Comparison of ENCODE assay signal across 8 mouse cellular contexts in the genomic region with DNA sequence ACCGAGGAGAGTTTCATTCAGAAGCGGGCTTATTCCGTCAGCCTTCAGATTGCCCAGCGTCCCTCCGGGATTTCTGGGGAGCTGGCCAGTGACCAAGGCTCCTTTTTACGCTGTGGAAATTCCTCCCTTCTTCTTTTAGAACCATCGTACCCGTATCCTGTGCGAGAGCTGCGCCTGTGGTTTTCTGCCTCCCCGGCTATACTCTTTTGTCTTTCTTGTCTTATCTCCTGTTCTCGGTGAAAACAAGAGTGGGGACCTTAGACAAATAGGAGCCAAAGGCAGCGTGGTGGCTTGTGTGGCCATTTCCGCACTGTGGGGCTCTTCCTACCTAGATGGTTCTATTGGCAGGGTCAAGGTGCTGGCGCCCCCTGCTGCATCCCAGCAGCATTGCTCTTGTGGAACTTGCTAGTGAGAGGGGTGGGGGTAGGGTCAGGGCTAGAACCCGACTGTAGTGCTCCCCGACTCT.
DNase-seq lines count a peak whose midpoint lies in the region; ATAC-seq lines count a peak whose summit lies in the region.

No protein-coding gene starts in this region.

- H3K36me3 ChIP-seq in hindbrain, embryonic 15.5 days, result peaks cover 5% of the 10 kb centered on the region; the same call in 1 of the 2 replicates

- no peak overlapping the region for H3K9ac ChIP-seq in hindbrain, embryonic 15.5 days

- H3K27me3 ChIP-seq in hindbrain, embryonic 15.5 days, result no peaks in the 10 kb centered on the region

- ATAC-seq in hindbrain, embryonic 15.5 days (ENCODE audit: low FRiP score, low read depth), result peak; percentile 60

- 23% methylated on average over 17 of the region's 17 CpGs for WGBS in hindbrain, embryonic 15.5 days

- no peak overlapping the region; the same call in 1 of the 2 replicates for H3K27ac ChIP-seq in hindbrain, embryonic 15.5 days (replicated peaks)

- H3K4me1 ChIP-seq in hindbrain, embryonic 15.5 days (replicated peaks), result peaks cover 10% of the 10 kb centered on the region

- peak; percentile 77 for DNase-seq in T-cell, adult 2 months (ENCODE audit: low spot score)
- DNase-seq in cerebellum, postnatal 36 days, result peak; percentile 90 to 91
- peak; percentile 87 to 90 for DNase-seq in frontal cortex, postnatal 36 days (ENCODE audit: low spot score in 2 of 2)
- peak; percentile 72 for DNase-seq in left cerebral cortex, adult 11 months (ENCODE audit: low spot score)
- DNase-seq in lung, postnatal 4 days, result peak; percentile 84 to 90
- DNase-seq in retina, postnatal 7 days (ENCODE audit: low read depth, low spot score), result peak; percentile 70
- DNase-seq in urinary bladder, adult 18-20 months (ENCODE audit: low spot score in 2 of 2), result peak; percentile 71 to 74

- peak overlapping the region; percentile 47 for H3K4me2 ChIP-seq in hindbrain, embryonic 15.5 days

- 0 out of 2 replicates have a peak overlapping the region, but pooled peaks have one; percentile 11 for H3K4me3 ChIP-seq in hindbrain, embryonic 15.5 days

- H3K9me3 ChIP-seq in hindbrain, embryonic 15.5 days, result no peaks in the 10 kb centered on the region
